Mouse (Mus musculus) forebrain, embryonic 10.5 days (tissue): ENCODE results near the gene Olfr782. TPM values are rescaled to one million over a fixed set of nuclear protein-coding genes. Genes with fewer than 3 reads are reported as not detected.
"Not testable (repeated sequence)": the region's sequence is repeated elsewhere in the genome, so short reads cannot be mapped to it uniquely, and the experiment has no call there.

ENCODE experiments used
- DNase-seq: peaks from one replicate; pipeline ENCODE4 v3.0.0-alpha.2; 2017; ENCODE audit warnings: low spot score; ENCODE audit errors: extremely low spot score
- H3K27ac ChIP-seq: fragments of 300-500 bp; sonication (generic); 2 replicates; pipeline ENCODE4 v1.5.1; 2016; ENCODE audit warnings: mild to moderate bottlenecking
- H3K27me3 ChIP-seq: fragments of 300-500 bp; sonication (generic); 2 replicates; pipeline ENCODE4 v1.6.1; 2016; ENCODE audit warnings: mild to moderate bottlenecking; ENCODE audit not compliant: poor library complexity, severe bottlenecking
- H3K36me3 ChIP-seq: fragments of 300-500 bp; sonication (generic); replicated peaks from 2 replicates; pipeline ENCODE4 v1.6.1; 2016; ENCODE audit warnings: mild to moderate bottlenecking, moderate library complexity
- H3K4me1 ChIP-seq: fragments of 300-500 bp; sonication (generic); 2 replicates; pipeline ENCODE4 v1.6.1; 2016
- H3K4me3 ChIP-seq: fragments of 300-500 bp; sonication (generic); 2 replicates; pipeline ENCODE4 v1.5.1; 2016; ENCODE audit warnings: mild to moderate bottlenecking, moderate library complexity
- H3K9me3 ChIP-seq: fragments of 300-500 bp; sonication (generic); 2 replicates; pipeline ENCODE4 v1.6.1; 2016; ENCODE audit warnings: mild to moderate bottlenecking, moderate library complexity
- WGBS: fragments of 180-500 bp; shearing (Covaris S2); methylation state at CpG from one replicate; pipeline ENCODE4 v1.1.7; 2016; 5-methylcytosine and 5-hydroxymethylcytosine counted together
- polyA plus RNA-seq: library from polyadenylated mRNA; unstranded; fragments of >200 nt; fragmentation: Nextera tagmentation; extraction: Ambion mirVana; gene quantifications from 2 replicates; pipeline ENCODE4 v1.2.1, GENCODE M21; 2016

Olfr782 gene
- not detected in 2 replicates for polyA plus RNA-seq

DNA sequence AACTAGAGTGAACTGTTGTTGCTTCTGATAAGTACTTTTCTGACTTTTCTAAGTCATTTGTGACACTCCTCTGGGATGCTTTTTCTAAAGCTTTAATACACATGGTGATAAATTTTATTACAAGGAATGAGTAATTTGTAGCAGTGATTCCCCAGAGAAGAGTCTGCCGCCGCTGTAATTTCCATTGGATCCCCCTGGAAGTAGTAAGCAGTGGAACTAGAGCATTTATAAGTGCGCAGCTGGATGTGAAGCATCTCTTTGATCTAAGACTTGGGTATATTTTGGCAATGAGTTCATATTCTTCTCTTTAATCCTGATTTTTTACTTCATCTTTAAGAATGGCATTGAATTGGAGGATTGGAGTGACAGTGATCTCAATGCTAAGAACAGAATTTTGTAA, at the start of gene Olfr782:
Gene Olfr782 (plus strand): TSS at position 301 of the 400 bp plus-strand sequence.
- DNase-seq: no peak
- H3K4me3 ChIP-seq: no peak within 1 kb of the TSS
- 97% methylated on average over 3 of the region's 3 CpGs for WGBS
- H3K27me3 ChIP-seq: no peaks in the 10 kb centered on the region
- H3K36me3 ChIP-seq: no peaks in the 10 kb centered on the region
- H3K4me1 ChIP-seq: no peaks in the 10 kb centered on the region
- no peaks in the 10 kb centered on the region for H3K9me3 ChIP-seq
- H3K27ac ChIP-seq: no peak within 1 kb of the TSS

DNA sequence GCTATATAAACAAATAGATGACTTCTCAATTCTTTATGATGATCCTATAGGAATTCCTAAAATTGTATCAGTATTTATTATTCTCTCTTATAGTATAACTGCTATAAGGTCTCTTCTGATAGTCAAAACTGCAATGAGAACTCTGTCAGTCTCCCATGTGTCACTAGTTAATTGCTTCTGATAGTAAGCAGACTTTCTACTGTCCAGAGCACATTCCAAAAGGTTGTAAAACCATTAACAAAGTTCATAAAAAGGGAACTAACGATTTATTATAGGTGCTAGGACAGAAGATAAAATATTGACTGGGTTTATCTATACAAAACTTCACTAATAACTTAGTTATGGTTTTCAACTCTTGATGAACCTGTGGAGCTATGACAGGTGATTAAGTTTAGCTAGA, 35.7 kb upstream of the Olfr782 start:
- 73% methylated on average over 1 of the region's 1 CpGs for whole genome bisulfite sequencing
- H3K4me1 ChIP-seq, DNase-seq, H3K27me3 ChIP-seq, H3K4me3 ChIP-seq, H3K9me3 ChIP-seq, H3K27ac ChIP-seq, H3K36me3 ChIP-seq: not testable (repeated sequence)

DNA sequence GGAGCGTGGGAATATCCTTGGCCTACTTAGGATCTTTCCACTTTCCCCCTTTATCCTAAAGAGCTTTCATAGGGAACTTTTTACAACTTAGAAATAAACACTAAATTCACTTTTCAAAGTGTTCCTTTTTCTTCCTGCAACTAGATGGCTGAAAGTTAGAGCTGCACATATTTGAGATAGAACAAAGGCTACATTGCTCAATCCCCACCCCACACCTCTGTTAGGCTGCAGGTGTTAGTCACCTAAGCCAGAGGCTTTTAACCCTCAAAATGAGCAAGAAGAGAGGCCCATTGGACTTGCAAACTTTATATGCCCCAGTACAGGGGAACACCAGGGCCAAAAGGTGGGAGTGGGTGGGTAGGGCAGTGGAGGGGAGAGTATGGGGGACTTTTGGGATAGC, 35.1 kb upstream of the Olfr782 start:
- not testable (repeated sequence) for H3K27me3 ChIP-seq, H3K9me3 ChIP-seq, H3K36me3 ChIP-seq, H3K27ac ChIP-seq, DNase-seq, H3K4me3 ChIP-seq, H3K4me1 ChIP-seq
- 100% methylated on average over 1 of the region's 1 CpGs for WGBS

DNA sequence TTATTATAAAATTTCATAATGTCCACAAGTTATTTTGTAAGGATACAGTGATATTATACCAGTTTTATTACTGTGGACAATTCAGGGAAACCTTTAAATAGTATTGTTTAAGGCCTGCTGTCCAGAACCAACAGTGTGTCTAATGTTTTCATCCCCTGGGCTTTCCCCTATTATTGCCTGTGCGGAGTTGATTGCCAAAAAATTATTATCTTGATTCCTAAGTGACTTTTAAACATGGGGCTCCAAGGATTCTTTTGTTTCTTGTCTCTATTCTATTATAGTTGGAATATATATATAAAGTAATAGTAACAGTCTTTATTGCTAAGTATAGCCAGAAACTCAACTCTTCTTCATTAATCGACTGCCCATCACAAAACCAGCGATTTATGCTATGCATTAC, 30.8 kb upstream of the Olfr782 start, which contains the start of gene Olfr780:
Gene Olfr780 (plus strand): TSS at position 301 of the 400 bp plus-strand sequence.
- Histone ChIP-seq H3K4me1 (no peaks in the 10 kb centered on the region), H3K4me3 (no peak within 1 kb of the TSS), H3K27ac (no peak within 1 kb of the TSS), H3K27me3 (no peaks in the 10 kb centered on the region), H3K36me3 (no peaks in the 10 kb centered on the region), H3K9me3 (no peaks in the 10 kb centered on the region)
- no peak for DNase-seq
- WGBS: 88% methylated on average over 3 of the region's 3 CpGs

DNA sequence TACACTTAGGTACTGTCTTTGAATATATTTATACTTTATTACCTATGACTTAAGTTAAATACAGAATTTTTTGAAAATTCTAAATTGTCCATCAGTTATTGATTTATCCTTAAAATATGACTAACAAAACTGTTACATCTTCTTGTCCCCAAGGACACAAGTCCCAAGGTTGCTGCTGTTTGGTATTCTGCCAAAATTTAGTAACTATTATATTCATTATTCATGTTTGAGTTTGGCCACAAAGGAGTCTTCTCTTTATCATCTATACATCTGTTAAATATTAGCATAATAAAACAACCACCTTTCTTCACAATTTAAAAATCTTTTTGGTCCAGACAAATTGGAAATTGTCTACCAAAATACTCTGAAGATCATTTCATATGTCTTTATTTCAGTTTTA, 20.1 kb upstream of the Olfr782 start, which contains the start of gene Olfr781:
Gene Olfr781 (plus strand): TSS at position 301 of the 400 bp plus-strand sequence.
- H3K9me3 ChIP-seq: no peaks in the 10 kb centered on the region
- H3K4me3 ChIP-seq: no peak within 1 kb of the TSS
- H3K27me3 ChIP-seq: no peaks in the 10 kb centered on the region
- H3K4me1 ChIP-seq: no peaks in the 10 kb centered on the region
- no peak for DNase-seq
- no peak within 1 kb of the TSS for H3K27ac ChIP-seq
- no peaks in the 10 kb centered on the region for H3K36me3 ChIP-seq

GRCm38 (mm10) chr10:129352475-129352874, 3.8 kb downstream of the Olfr782 start:
- H3K9me3 ChIP-seq, DNase-seq, H3K4me3 ChIP-seq, H3K4me1 ChIP-seq, H3K27me3 ChIP-seq, H3K27ac ChIP-seq, H3K36me3 ChIP-seq: not testable (repeated sequence)
- WGBS: 90% methylated on average over 2 of the region's 2 CpGs

DNA sequence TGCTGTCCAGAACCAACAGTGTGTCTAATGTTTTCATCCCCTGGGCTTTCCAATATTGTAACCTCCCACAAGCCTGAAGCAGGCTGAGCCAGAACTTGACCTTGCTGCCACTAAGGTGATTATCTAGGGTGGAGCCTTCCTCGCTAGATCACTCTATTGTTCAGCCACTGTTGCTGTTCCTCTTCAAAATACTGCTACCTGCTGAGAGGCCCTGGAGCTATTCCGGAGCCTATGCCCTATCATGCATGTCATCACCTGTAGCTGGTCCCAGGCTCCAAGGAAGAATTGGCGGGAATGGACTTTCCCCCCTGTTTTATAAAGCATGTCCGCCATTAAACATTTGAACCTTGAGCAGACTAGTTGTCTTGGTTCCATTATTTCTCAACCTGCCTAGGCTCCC, 7.8 kb downstream of the Olfr782 start:
- WGBS: 94% methylated on average over 4 of the region's 4 CpGs
- not testable (repeated sequence) for H3K27ac ChIP-seq, H3K9me3 ChIP-seq, H3K4me1 ChIP-seq, H3K36me3 ChIP-seq, DNase-seq, H3K27me3 ChIP-seq, H3K4me3 ChIP-seq

DNA sequence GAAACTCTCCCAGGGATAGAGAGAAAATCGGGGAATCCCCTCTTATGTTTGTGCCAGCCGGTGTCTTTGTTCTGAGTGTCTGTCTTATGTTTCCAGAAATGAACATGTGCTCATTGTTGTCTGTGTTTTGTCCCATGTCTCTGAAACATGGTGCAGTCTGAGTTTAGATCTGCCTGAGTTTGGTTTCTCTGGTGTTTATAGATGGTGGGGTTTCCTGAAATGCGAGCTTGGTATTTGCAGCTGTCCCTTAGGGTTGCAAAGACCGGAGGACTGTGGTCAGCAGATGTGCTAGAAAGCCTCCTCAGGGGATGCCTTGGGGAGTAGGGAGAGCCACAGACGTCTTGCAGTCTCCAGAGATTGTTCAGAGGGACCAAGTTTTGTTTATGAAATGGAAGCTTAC, 8.7 kb downstream of the Olfr782 start:
- no peak overlapping the region for H3K27ac ChIP-seq
- 81% methylated on average over 5 of the region's 5 CpGs for WGBS
- peaks cover 10% of the 10 kb centered on the region; the same call in 1 of the 2 replicates for H3K9me3 ChIP-seq
- H3K27me3 ChIP-seq: no peaks in the 10 kb centered on the region
- DNase-seq: no peak
- H3K4me3 ChIP-seq: no peak overlapping the region
- H3K4me1 ChIP-seq: no peaks in the 10 kb centered on the region
- H3K36me3 ChIP-seq: no peaks in the 10 kb centered on the region

GRCm38 (mm10) chr10:129374051-129374450, 25.4 kb downstream of the Olfr782 start:
- not testable (repeated sequence) for DNase-seq, H3K4me3 ChIP-seq
- WGBS: 94% methylated on average over 5 of the region's 5 CpGs

DNA sequence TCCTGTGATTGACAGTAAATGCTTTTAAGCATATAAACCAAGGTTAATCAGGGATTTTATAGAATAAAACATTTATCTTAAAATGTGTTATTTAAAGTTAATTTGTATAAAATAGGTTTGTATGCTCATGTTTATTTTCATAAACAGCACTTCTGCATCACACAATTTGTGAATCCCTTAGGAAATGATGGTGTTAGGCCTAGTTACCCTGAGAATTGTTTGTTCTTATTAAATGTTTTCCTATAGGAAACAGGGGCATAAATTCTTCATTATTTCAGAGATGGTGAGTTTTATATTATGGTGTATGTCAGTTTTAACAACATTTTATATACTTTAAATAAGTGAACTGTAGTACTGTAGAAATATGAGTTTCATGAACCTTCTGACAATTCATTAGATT, 35.1 kb downstream of the Olfr782 start, which contains the start of gene Olfr784:
Gene Olfr784 (plus strand): TSS at position 301 of the 400 bp plus-strand sequence.
- Histone ChIP-seq H3K27me3 (no peaks in the 10 kb centered on the region), H3K9me3 (no peaks in the 10 kb centered on the region), H3K36me3 (no peaks in the 10 kb centered on the region), H3K4me1 (no peaks in the 10 kb centered on the region), H3K27ac (no peak within 1 kb of the TSS), H3K4me3 (no peak within 1 kb of the TSS)
- no peak for DNase-seq

More at GRCm38 (mm10) chr10:129374051-129374450, 25.4 kb downstream of the Olfr782 start:
- not testable (repeated sequence) for H3K36me3 ChIP-seq, H3K27me3 ChIP-seq, H3K4me1 ChIP-seq, H3K9me3 ChIP-seq, H3K27ac ChIP-seq

- 47% methylated on average over 5 of the region's 5 CpGs for WGBS
- Histone ChIP-seq H3K4me3 (no peak overlapping the region), H3K27me3 (no peaks in the 10 kb centered on the region), H3K9me3 (no peaks in the 10 kb centered on the region; the same call in 1 of the 2 replicates), H3K36me3 (no peaks in the 10 kb centered on the region), H3K27ac (no peak overlapping the region), H3K4me1 (no peaks in the 10 kb centered on the region)
- DNase-seq: no peak
Measured at GRCm38 (mm10) chr10:129400892-129401291, 52.2 kb downstream of the Olfr782 start.

Other genes with a start within 250 kb of the Olfr782 start
- gene Olfr768, start 249.5 kb upstream of the Olfr782 start, polyA plus RNA-seq: not detected in 2 replicates
- not detected in 2 replicates for gene Olfr769, start 231.0 kb upstream of the Olfr782 start, polyA plus RNA-seq
- not detected in 2 replicates for gene Olfr770, start 209.9 kb upstream of the Olfr782 start, polyA plus RNA-seq
- not detected in 2 replicates for gene Olfr771, start 184.1 kb upstream of the Olfr782 start, polyA plus RNA-seq
- gene Olfr772, start 170.9 kb upstream of the Olfr782 start, polyA plus RNA-seq: not detected in 2 replicates
- gene Olfr773, start 161.4 kb upstream of the Olfr782 start, polyA plus RNA-seq: not detected in 2 replicates
- gene Olfr774, start 112.6 kb upstream of the Olfr782 start, polyA plus RNA-seq: not detected in 2 replicates
- gene Olfr775, start 100.4 kb upstream of the Olfr782 start, polyA plus RNA-seq: not detected in 2 replicates
- gene Olfr776, start 89.7 kb upstream of the Olfr782 start, polyA plus RNA-seq: not detected in 2 replicates
- gene Olfr777, start 77.4 kb upstream of the Olfr782 start, polyA plus RNA-seq: not detected in 2 replicates
- gene Olfr780, start 30.7 kb upstream of the Olfr782 start, polyA plus RNA-seq: not detected in 2 replicates
- not detected in 2 replicates for gene Olfr781, start 20.0 kb upstream of the Olfr782 start, polyA plus RNA-seq
- gene Olfr784, start 35.2 kb downstream of the Olfr782 start, polyA plus RNA-seq: 0.06 TPM in 1 of 2 replicates, not detected in the other
- gene Olfr785, start 56.6 kb downstream of the Olfr782 start, polyA plus RNA-seq: not detected in 2 replicates
- not detected in 2 replicates for gene Olfr786, start 78.5 kb downstream of the Olfr782 start, polyA plus RNA-seq
- not detected in 2 replicates for gene Olfr787, start 113.0 kb downstream of the Olfr782 start, polyA plus RNA-seq
- gene Olfr788, start 122.1 kb downstream of the Olfr782 start, polyA plus RNA-seq: not detected in 2 replicates
- not detected in 2 replicates for gene Olfr789, start 135.9 kb downstream of the Olfr782 start, polyA plus RNA-seq
- not detected in 2 replicates for gene Olfr790, start 149.6 kb downstream of the Olfr782 start, polyA plus RNA-seq
- not detected in 2 replicates for gene Olfr791, start 172.9 kb downstream of the Olfr782 start, polyA plus RNA-seq
- gene Olfr792, start 190.3 kb downstream of the Olfr782 start, polyA plus RNA-seq: not detected in 2 replicates
- not detected in 2 replicates for gene Olfr794, start 218.8 kb downstream of the Olfr782 start, polyA plus RNA-seq